Mouse (Mus musculus) CH12.LX (cell line): ENCODE measurements at regions not wholly inside any gene's neighbourhood (a gene's known extent, or its start where the extent isn't known, plus 50 kb on each side); places are given as distances from the start of the nearest gene placed in this dataset.
A peak's percentile ranks its signal among the peaks of the same experiment; 100 is the strongest.

Source experiments
- DNase-seq: peaks from one replicate; pipeline ENCODE4 v3.0.0-alpha.2; 2013; ENCODE audit errors: extremely low read depth
- H3K27ac ChIP-seq: 2 replicates; pipeline ENCODE4 v1.5.1; 2012; ENCODE audit warnings: low read depth, mild to moderate bottlenecking, control low read depth, moderate library complexity; ENCODE audit not compliant: insufficient read depth
- H3K27me3 ChIP-seq: replicated peaks from 2 replicates; pipeline ENCODE3; 2012; ENCODE audit warnings: inconsistent platforms
- H3K36me3 ChIP-seq, 2 experiments: replicated peaks in 1 of 2; 2 replicates each; pipeline versions ENCODE3 to v1.6.1; 2012; ENCODE audit warnings: inconsistent platforms in 1 of 2, low read length in 1 of 2, mild to moderate bottlenecking in 1 of 2, mixed read lengths in 1 of 2, moderate library complexity in 1 of 2; ENCODE audit not compliant: control insufficient read depth in 1 of 2, insufficient read depth in 1 of 2
- H3K4me1 ChIP-seq, 2 experiments: 2 replicates each; pipeline ENCODE4 v1.6.1; 2012; ENCODE audit warnings: inconsistent platforms in 1 of 2, moderate library complexity in 1 of 2; ENCODE audit not compliant: insufficient read depth in 2 of 2, control insufficient read depth in 1 of 2
- H3K4me2 ChIP-seq: 2 replicates; pipeline ENCODE4 v1.6.1; 2012; ENCODE audit warnings: low read depth, mild to moderate bottlenecking, control low read depth; ENCODE audit not compliant: poor library complexity, insufficient read depth, severe bottlenecking
- H3K4me3 ChIP-seq, 3 experiments: fragments of 150-350 bp in 1 of 3; sonication (generic) in 1 of 3; replicated peaks in 1 of 3; 2 replicates each; pipeline versions ENCODE3 to v1.5.1; 2011 to 2012; ENCODE audit warnings: low read depth in 2 of 3, low read length in 2 of 3, mild to moderate bottlenecking in 2 of 3, moderate library complexity in 2 of 3, control low read depth in 1 of 3, improper control_type of control experiment in 1 of 3, inconsistent platforms in 1 of 3, mixed read lengths in 1 of 3; ENCODE audit not compliant: poor library complexity in 1 of 3
- H3K79me2 ChIP-seq: replicated peaks from 2 replicates; pipeline ENCODE4 v1.6.1; 2012; ENCODE audit warnings: mild to moderate bottlenecking, moderate library complexity; ENCODE audit not compliant: control insufficient read depth, poor library complexity, insufficient read depth, severe bottlenecking; ENCODE audit errors: extremely low read depth
- H3K9ac ChIP-seq: 2 replicates; pipeline ENCODE4 v1.6.1; 2012; ENCODE audit warnings: low read depth, mild to moderate bottlenecking, control low read depth, moderate library complexity; ENCODE audit not compliant: insufficient read depth
- H3K9me3 ChIP-seq: replicated peaks from 2 replicates; pipeline ENCODE3; 2012; ENCODE audit warnings: low read length, inconsistent platforms, mixed read lengths
- BHLHE40 ChIP-seq: IDR thresholded peaks from 2 replicates; pipeline ENCODE4 v1.6.1; 2011; ENCODE audit warnings: mild to moderate bottlenecking, low read depth, low read length, improper control_type of control experiment
- E2F4 ChIP-seq: IDR thresholded peaks from 2 replicates; pipeline ENCODE4 v1.6.1; 2011; ENCODE audit warnings: low read depth, low read length, improper control_type of control experiment; ENCODE audit not compliant: insufficient replicate concordance
- ELF1 ChIP-seq: IDR thresholded peaks from 2 replicates; pipeline ENCODE4 v1.6.1; 2014; ENCODE audit warnings: low read depth, mild to moderate bottlenecking, inconsistent platforms, low read length, improper control_type of control experiment
- EP300 ChIP-seq: IDR thresholded peaks from 2 replicates; pipeline ENCODE4 v1.6.1; 2011; ENCODE audit warnings: low read length, improper control_type of control experiment
- IRF4 ChIP-seq: IDR thresholded peaks from 2 replicates; pipeline ENCODE4 v1.6.1; 2014; ENCODE audit warnings: low read depth, mild to moderate bottlenecking, inconsistent platforms, low read length, improper control_type of control experiment
- JUN ChIP-seq: IDR thresholded peaks from 2 replicates; pipeline ENCODE4 v1.6.1; 2011; ENCODE audit warnings: low read depth, mild to moderate bottlenecking, low read length, improper control_type of control experiment, moderate library complexity; ENCODE audit not compliant: insufficient read depth
- JUND ChIP-seq: conservative IDR thresholded peaks from 2 replicates; pipeline ENCODE4 v1.6.1; 2011; ENCODE audit warnings: low read depth, low read length, improper control_type of control experiment
- MAFK ChIP-seq: IDR thresholded peaks from 2 replicates; pipeline ENCODE4 v1.6.1; 2011; ENCODE audit warnings: low read length, improper control_type of control experiment; ENCODE audit not compliant: insufficient replicate concordance
- MAX ChIP-seq: IDR thresholded peaks from 2 replicates; pipeline ENCODE4 v1.6.1; 2011; ENCODE audit warnings: low read length, improper control_type of control experiment
- MAZ ChIP-seq: IDR thresholded peaks from 2 replicates; pipeline ENCODE4 v1.6.1; 2012; ENCODE audit warnings: low read depth, mild to moderate bottlenecking, inconsistent platforms, low read length, improper control_type of control experiment, moderate library complexity
- MEF2A ChIP-seq: IDR thresholded peaks from 2 replicates; pipeline ENCODE4 v1.6.1; 2014; ENCODE audit warnings: low read depth, mild to moderate bottlenecking, inconsistent platforms, low read length, improper control_type of control experiment, borderline replicate concordance
- MXI1 ChIP-seq: IDR thresholded peaks from 2 replicates; pipeline ENCODE4 v1.6.1; 2011; ENCODE audit warnings: mild to moderate bottlenecking, low read depth, low read length, improper control_type of control experiment
- MYC ChIP-seq: IDR thresholded peaks from 2 replicates; pipeline ENCODE4 v1.6.1; 2011; ENCODE audit warnings: low read depth, mild to moderate bottlenecking, improper control_type of control experiment, low read length
- NELFE ChIP-seq: IDR thresholded peaks from 2 replicates; pipeline ENCODE4 v1.6.1; 2011; ENCODE audit warnings: low read depth, low read length, improper control_type of control experiment
- NRF1 ChIP-seq: IDR thresholded peaks from 2 replicates; pipeline ENCODE4 v1.6.1; 2014; ENCODE audit warnings: low read depth, mild to moderate bottlenecking, inconsistent platforms, low read length, improper control_type of control experiment, moderate library complexity
- PAX5 ChIP-seq: IDR thresholded peaks from 2 replicates; pipeline ENCODE4 v1.6.1; 2012; ENCODE audit warnings: low read length, inconsistent platforms, mixed read lengths
- POLR2A ChIP-seq: IDR thresholded peaks from 2 replicates; pipeline ENCODE4 v1.6.1; 2011; ENCODE audit warnings: low read depth, mild to moderate bottlenecking, improper control_type of control experiment, low read length
- POLR2AphosphoS2 ChIP-seq: IDR thresholded peaks from 2 replicates; pipeline ENCODE4 v1.6.1; 2011; ENCODE audit warnings: low read depth, low read length, improper control_type of control experiment
- RAD21 ChIP-seq: IDR thresholded peaks from 2 replicates; pipeline ENCODE4 v1.6.1; 2011; ENCODE audit warnings: low read depth, mild to moderate bottlenecking, low read length, improper control_type of control experiment, moderate library complexity
- RCOR1 ChIP-seq: conservative IDR thresholded peaks from 2 replicates; pipeline ENCODE4 v1.6.1; 2012; ENCODE audit warnings: low read depth, mild to moderate bottlenecking, inconsistent platforms, low read length, improper control_type of control experiment
- SIN3A ChIP-seq: IDR thresholded peaks from 2 replicates; pipeline ENCODE4 v1.6.1; 2012; ENCODE audit warnings: low read length, improper control_type of control experiment, inconsistent platforms
- SMC3 ChIP-seq: IDR thresholded peaks from 2 replicates; pipeline ENCODE4 v1.6.1; 2011; ENCODE audit warnings: low read depth, low read length, improper control_type of control experiment
- TBP ChIP-seq: conservative IDR thresholded peaks from 2 replicates; pipeline ENCODE4 v1.6.1; 2011; ENCODE audit warnings: low read depth, low read length, improper control_type of control experiment
- TCF12 ChIP-seq: IDR thresholded peaks from 2 replicates; pipeline ENCODE4 v1.6.1; 2014; ENCODE audit warnings: low read depth, mild to moderate bottlenecking, inconsistent platforms, low read length, improper control_type of control experiment
- ZKSCAN1 ChIP-seq: IDR thresholded peaks from 2 replicates; pipeline ENCODE4 v1.6.1; 2012; ENCODE audit warnings: low read depth, inconsistent platforms, low read length, improper control_type of control experiment, borderline replicate concordance
- ZMIZ1 ChIP-seq: IDR thresholded peaks from 2 replicates; pipeline ENCODE4 v1.6.1; 2012; ENCODE audit warnings: low read depth, mild to moderate bottlenecking, inconsistent platforms, low read length, improper control_type of control experiment
- dilution Hi-C: fragments of 300-500 bp; cut with MboI; formaldehyde crosslinking; loops from 2 replicates; pipeline ENCODE4 v1.14.3; 2020; ENCODE audit warnings: low sequenced_read_pairs; ENCODE audit not compliant: extremely low pct_unique_long_range_greater_than_20kb, extremely low pct_ligation_motif_present
- in situ Hi-C: fragments of 300-500 bp; cut with MboI; formaldehyde crosslinking; loops from 3 replicates; pipeline ENCODE4 v1.14.3; 2019; ENCODE audit warnings: low sequenced_read_pairs, low pct_ligation_motif_present, low pct_unique_long_range_greater_than_20kb, mixed read lengths

- Histone ChIP-seq H3K79me2 (no peaks in the 10 kb centered on the region), H3K27me3 (no peaks in the 10 kb centered on the region), H3K4me3 (peak overlapping the region in 2 of 3 experiments; percentile 9 to 31), H3K4me2 (peak overlapping the region; percentile 48; the same call in 1 of the 2 replicates), H3K4me1 (peaks cover 49 to 96% of the 10 kb centered on the region in 2 experiments), H3K9ac (peak overlapping the region; percentile 91), H3K27ac (peak overlapping the region; percentile 100), H3K9me3 (no peaks in the 10 kb centered on the region), H3K36me3 (no peaks in the 10 kb centered on the region)
- DNase-seq = no peak
- dilution Hi-C loops (no loop called here), in situ Hi-C loops (loop anchor here (5.0 to 25.0 kb wide), 4 partner anchors 85 to 547 kb away; no protein-coding TSS in a partner anchor)
- peak; percentile 96 for TF ChIP-seq BHLHE40
- TF ChIP-seq MYC = peak; percentile 63; the same call in 1 of the 2 replicates
- no peak for TF ChIP-seq PAX5
- 0 out of 2 replicates have a peak, but pooled peaks have one; percentile 30 for TF ChIP-seq NELFE
- no peak for TF ChIP-seq NRF1
- TF ChIP-seq TCF12 = peak; percentile 78
- TF ChIP-seq JUN = no peak
- peak; percentile 91 for TF ChIP-seq MEF2A
- no peak for TF ChIP-seq RAD21
- no peak for TF ChIP-seq SIN3A
- TF ChIP-seq EP300 = peak; percentile 74; the same call in 1 of the 2 replicates
- TF ChIP-seq RCOR1 = no peak
- TF ChIP-seq MAX = peak; percentile 75
- peak; percentile 82 for TF ChIP-seq TBP
- peak; percentile 60 for TF ChIP-seq IRF4
Observed at GRCm38 (mm10) chr17:85889746-85890532, 201.9 kb upstream of the Six2 start.

- no peaks in the 10 kb centered on the region for H3K79me2 ChIP-seq
- no peaks in the 10 kb centered on the region for H3K9me3 ChIP-seq
- peak overlapping the region; percentile 80 for H3K4me2 ChIP-seq
- H3K36me3 ChIP-seq = no peaks in the 10 kb centered on the region
- in situ Hi-C loops (loop anchor here (10.0 to 25.0 kb wide), 2 partner anchors 224 to 549 kb away; no protein-coding TSS in a partner anchor), dilution Hi-C loops (no loop called here)
- peak overlapping the region; percentile 91 for H3K9ac ChIP-seq
- DNase-seq = peak; percentile 91
- H3K27me3 ChIP-seq = no peaks in the 10 kb centered on the region
- peak overlapping the region in 1 of 3 experiments; percentile 23 for H3K4me3 ChIP-seq
- peak overlapping the region; percentile 100 for H3K27ac ChIP-seq
- H3K4me1 ChIP-seq = peaks cover 49 to 87% of the 10 kb centered on the region in 2 experiments
- TF ChIP-seq MAFK (0 out of 2 replicates have a peak, but pooled peaks have one; percentile 38), E2F4 (no peak), TBP (0 out of 2 replicates have a peak, but pooled peaks have one; percentile 18), ZKSCAN1 (no peak), ELF1 (no peak), SMC3 (peak; percentile 28; the same call in 1 of the 2 replicates), BHLHE40 (peak; percentile 93), PAX5 (no peak), ZMIZ1 (peak; percentile 82), MAX (peak; percentile 97), TCF12 (peak; percentile 91), MAZ (peak; percentile 66; the same call in 1 of the 2 replicates), MYC (peak; percentile 99), RCOR1 (peak; percentile 75), MXI1 (peak; percentile 89), POLR2A (peak; percentile 47; the same call in 1 of the 2 replicates), MEF2A (peak; percentile 92), JUND (peak; percentile 89), RAD21 (no peak; the same call in none of the 2 replicates), POLR2AphosphoS2 (0 out of 2 replicates have a peak, but pooled peaks have one; percentile 46), SIN3A (peak; percentile 75), EP300 (peak; percentile 95)
Observed at GRCm38 (mm10) chr17:85888568-85889398, 200.7 kb upstream of the Six2 start.
